ENCODE assay signal across 10 mouse cellular contexts in the genomic region with DNA sequence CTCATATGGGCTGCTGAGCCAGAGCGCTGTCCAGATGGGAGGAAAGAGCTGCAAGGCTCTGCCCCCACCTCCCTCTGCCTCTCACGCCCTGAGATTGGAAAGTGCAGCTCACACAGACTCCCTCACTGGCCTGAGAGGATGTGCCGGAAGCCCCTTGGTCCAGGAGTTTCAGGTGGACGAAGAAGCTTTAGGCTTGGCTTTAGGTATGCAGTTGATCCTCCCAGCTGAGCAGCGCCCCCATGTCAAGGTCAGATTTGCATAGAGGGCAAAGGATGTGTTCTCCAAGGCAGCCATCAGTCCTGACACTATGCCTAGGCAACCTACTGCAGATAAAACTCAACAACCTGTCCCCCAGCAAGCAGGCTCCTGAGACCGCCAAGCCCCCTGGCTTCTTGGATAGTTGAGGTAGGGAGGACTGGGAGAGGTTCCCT. TPM values are rescaled to one million over a fixed set of nuclear protein-coding genes. Genes with fewer than 3 reads are reported as not detected.
DNase-seq lines count a peak whose midpoint lies in the region; ATAC-seq and TF ChIP-seq lines count a peak whose summit lies in the region.
"Had no signal": no experiment of that assay in that cellular context is flagged by ENCODE, and none has a peak within 500 bp of the region (broad histone marks: within the 10 kb centered on the region; RNA-seq: fewer than 3 reads in every experiment).

No protein-coding gene starts in this region.

- TF ChIP-seq EP300 in lung, postnatal 0 days (IDR thresholded peaks at IDR 0.05), result no peak

- ATAC-seq in forebrain, embryonic 13.5 days, result no peak
- ATAC-seq in forebrain, embryonic 11.5 days (replicated peaks; ENCODE audit: low FRiP score), result no peak
- ATAC-seq in hindbrain, embryonic 15.5 days (ENCODE audit: low FRiP score, low read depth), result no peak
- ATAC-seq in lung, postnatal 0 days, result no peak

- H3K27me3 ChIP-seq in forebrain, embryonic 13.5 days, result no peaks in the 10 kb centered on the region
- H3K27me3 ChIP-seq in forebrain, embryonic 11.5 days (ENCODE audit: control insufficient read depth, insufficient read depth, low read length), result peaks cover 5% of the 10 kb centered on the region
- no peaks in the 10 kb centered on the region for H3K27me3 ChIP-seq in hindbrain, embryonic 15.5 days
- 0 out of 2 replicates have a peak, but pooled peaks cover 4% of the 10 kb centered on the region for H3K27me3 ChIP-seq in lung, postnatal 0 days (replicated peaks; ENCODE audit: insufficient read depth, low read length)

- H3K9me3 ChIP-seq in forebrain, embryonic 13.5 days (replicated peaks), result no peaks in the 10 kb centered on the region
- no peaks in the 10 kb centered on the region for H3K9me3 ChIP-seq in forebrain, embryonic 11.5 days (ENCODE audit: control insufficient read depth, low read length)
- no peaks in the 10 kb centered on the region for H3K9me3 ChIP-seq in hindbrain, embryonic 15.5 days
- H3K9me3 ChIP-seq in lung, postnatal 0 days (ENCODE audit: low read length), result no peaks in the 10 kb centered on the region

- H3K9ac ChIP-seq in forebrain, embryonic 13.5 days, result no peak overlapping the region
- H3K9ac ChIP-seq in forebrain, embryonic 11.5 days (ENCODE audit: low read length), result no peak overlapping the region
- H3K9ac ChIP-seq in hindbrain, embryonic 15.5 days, result no peak overlapping the region
- no peak overlapping the region for H3K9ac ChIP-seq in lung, postnatal 0 days (replicated peaks; ENCODE audit: low read depth)

- H3K4me1 ChIP-seq in forebrain, embryonic 13.5 days, result peaks cover 27% of the 10 kb centered on the region
- H3K4me1 ChIP-seq in forebrain, embryonic 11.5 days (replicated peaks; ENCODE audit: control insufficient read depth, insufficient read depth, low read length), result 0 out of 2 replicates have a peak, but pooled peaks cover 5% of the 10 kb centered on the region
- H3K4me1 ChIP-seq in brown adipose tissue, adult 24 weeks (ENCODE audit: control insufficient read depth, insufficient read depth, insufficient read length, low read length), result peaks cover 3% of the 10 kb centered on the region
- peaks cover 20% of the 10 kb centered on the region for H3K4me1 ChIP-seq in hindbrain, embryonic 15.5 days (replicated peaks)
- no peaks in the 10 kb centered on the region for H3K4me1 ChIP-seq in lung, postnatal 0 days (ENCODE audit: insufficient read depth, low read depth, low read length)

- no peak overlapping the region for H3K4me3 ChIP-seq in forebrain, embryonic 13.5 days
- no peak overlapping the region for H3K4me3 ChIP-seq in forebrain, embryonic 11.5 days (ENCODE audit: low read depth, low read length)
- peak overlapping the region; percentile 60 for H3K4me3 ChIP-seq in brown adipose tissue, adult 24 weeks (ENCODE audit: insufficient read depth, low read depth, low read length)
- no peak overlapping the region for H3K4me3 ChIP-seq in hindbrain, embryonic 15.5 days
- H3K4me3 ChIP-seq in lung, postnatal 0 days (ENCODE audit: low read depth, low read length), result peak overlapping the region; percentile 62; the same call in 1 of the 2 replicates

- no peak overlapping the region for H3K27ac ChIP-seq in forebrain, embryonic 13.5 days
- H3K27ac ChIP-seq in forebrain, embryonic 11.5 days (ENCODE audit: low read depth, low read length), result no peak overlapping the region
- H3K27ac ChIP-seq in brown adipose tissue, adult 24 weeks (replicated peaks; ENCODE audit: low read depth, low read length), result peak overlapping the region; percentile 94
- no peak overlapping the region for H3K27ac ChIP-seq in hindbrain, embryonic 15.5 days (replicated peaks)
- peak overlapping the region; percentile 82 for H3K27ac ChIP-seq in lung, postnatal 0 days (ENCODE audit: low read length)

- 0 out of 2 replicates have a peak overlapping the region, but pooled peaks have one; percentile 99 for H3K4me2 ChIP-seq in forebrain, embryonic 13.5 days
- no peak overlapping the region for H3K4me2 ChIP-seq in forebrain, embryonic 11.5 days (ENCODE audit: low read depth, low read length, severe bottlenecking)
- peak overlapping the region; percentile 92 for H3K4me2 ChIP-seq in hindbrain, embryonic 15.5 days
- H3K4me2 ChIP-seq in lung, postnatal 0 days (replicated peaks; ENCODE audit: low read depth, low read length), result peak overlapping the region; percentile 96

- 70% methylated on average over 6 of the region's 6 CpGs for whole genome bisulfite sequencing in forebrain, embryonic 13.5 days
- 68% methylated on average over 6 of the region's 6 CpGs for WGBS in forebrain, embryonic 11.5 days
- 80% methylated on average over 5 of the region's 6 CpGs for WGBS in hindbrain, embryonic 15.5 days
- 58% methylated on average over 6 of the region's 6 CpGs for WGBS in lung, postnatal 0 days

- DNase-seq in forebrain, embryonic 11.5 days (ENCODE audit: low spot score), result no peak
- DNase-seq in lung, postnatal 0 days (ENCODE audit: low spot score), result no peak
- DNase-seq in urinary bladder, postnatal 10 days (ENCODE audit: low spot score), result no peak
- no peak for DNase-seq in gastrocnemius, postnatal 25 days
- DNase-seq in embryo, embryonic 10 days (ENCODE audit: low spot score), result no peak

- peak; percentile 19 for TF ChIP-seq CTCF in lung, postnatal 0 days (IDR thresholded peaks at IDR 0.05)

- H3K36me3 ChIP-seq in forebrain, embryonic 13.5 days (ENCODE audit: poor library complexity, severe bottlenecking), result no peaks in the 10 kb centered on the region
- no peaks in the 10 kb centered on the region for H3K36me3 ChIP-seq in forebrain, embryonic 11.5 days (ENCODE audit: control insufficient read depth, insufficient read depth, low read length)
- H3K36me3 ChIP-seq in hindbrain, embryonic 15.5 days, result no peaks in the 10 kb centered on the region
- H3K36me3 ChIP-seq in lung, postnatal 0 days (ENCODE audit: insufficient read depth, low read length), result peaks cover 7% of the 10 kb centered on the region

RNA-seq across cellular contexts. Expression of gene Cfap97d1, which starts 1.1 kb away (rescaled TPM):
- not detected in 2 replicates for polyA plus RNA-seq in forebrain, embryonic 13.5 days (2015; fragmentation: Nextera tagmentation; extraction: Ambion mirVana)
- polyA plus RNA-seq in forebrain, embryonic 11.5 days (2014; fragmentation: Nextera tagmentation; extraction: Ambion mirVana), result not detected in 2 replicates
- not detected in 2 replicates for polyA plus RNA-seq in brown adipose tissue, adult 24 weeks (2012; ENCODE audit: insufficient read depth, insufficient read length, missing spikeins)
- not detected in 2 replicates for polyA plus RNA-seq in hindbrain, embryonic 15.5 days (2015; fragmentation: Nextera tagmentation; extraction: Ambion mirVana)
- polyA plus RNA-seq in lung, postnatal 0 days (2015; fragmentation: Nextera tagmentation; extraction: Ambion mirVana), result 0.20 TPM in 1 of 2 replicates, not detected in the other
- total RNA-seq in gastrocnemius, postnatal 25 days (2021), result not detected
- total RNA-seq: hematopoietic stem cell, adult 5-6 weeks; MEL had no signal

RNA-seq across cellular contexts. Expression of gene Dusp3, which starts 3.8 kb away (rescaled TPM):
- 8.5 and 8.7 TPM in 2 replicates for polyA plus RNA-seq in forebrain, embryonic 13.5 days (2015; fragmentation: Nextera tagmentation; extraction: Ambion mirVana)
- 10.4 and 11.6 TPM in 2 replicates for polyA plus RNA-seq in forebrain, embryonic 11.5 days (2014; fragmentation: Nextera tagmentation; extraction: Ambion mirVana)
- polyA plus RNA-seq in brown adipose tissue, adult 24 weeks (2012; ENCODE audit: insufficient read depth, insufficient read length, missing spikeins), result 66.5 and 75.1 TPM in 2 replicates
- 25.4 and 25.9 TPM in 2 replicates for polyA plus RNA-seq in hindbrain, embryonic 15.5 days (2015; fragmentation: Nextera tagmentation; extraction: Ambion mirVana)
- 78.2 and 80.0 TPM in 2 replicates for polyA plus RNA-seq in lung, postnatal 0 days (2015; fragmentation: Nextera tagmentation; extraction: Ambion mirVana)
- 100 to 1,000 TPM; 134 to 137 TPM for total RNA-seq in gastrocnemius, postnatal 25 days (2021)

RNA-seq across cellular contexts. Expression of gene Sost, which starts 16.2 kb away (rescaled TPM):
- 0.14 TPM in 1 of 2 replicates, not detected in the other for polyA plus RNA-seq in forebrain, embryonic 13.5 days (2015; fragmentation: Nextera tagmentation; extraction: Ambion mirVana)
- not detected in 2 replicates for polyA plus RNA-seq in forebrain, embryonic 11.5 days (2014; fragmentation: Nextera tagmentation; extraction: Ambion mirVana)
- not detected in 2 replicates for polyA plus RNA-seq in brown adipose tissue, adult 24 weeks (2012; ENCODE audit: insufficient read depth, insufficient read length, missing spikeins)
- 0.06 and 0.09 TPM in 2 replicates for polyA plus RNA-seq in hindbrain, embryonic 15.5 days (2015; fragmentation: Nextera tagmentation; extraction: Ambion mirVana)
- 0.06 TPM in 1 of 2 replicates, not detected in the other for polyA plus RNA-seq in lung, postnatal 0 days (2015; fragmentation: Nextera tagmentation; extraction: Ambion mirVana)
- not detected for total RNA-seq in gastrocnemius, postnatal 25 days (2021)
- total RNA-seq: hematopoietic stem cell, adult 5-6 weeks; MEL had no signal

RNA-seq across cellular contexts. Expression of gene Mpp3, which starts 45.3 kb away (rescaled TPM):
- polyA plus RNA-seq in forebrain, embryonic 13.5 days (2015; fragmentation: Nextera tagmentation; extraction: Ambion mirVana), result 40.8 and 41.0 TPM in 2 replicates
- 22.1 and 24.1 TPM in 2 replicates for polyA plus RNA-seq in forebrain, embryonic 11.5 days (2014; fragmentation: Nextera tagmentation; extraction: Ambion mirVana)
- polyA plus RNA-seq in brown adipose tissue, adult 24 weeks (2012; ENCODE audit: insufficient read depth, insufficient read length, missing spikeins), result 0.54 and 0.87 TPM in 2 replicates
- 55.9 and 56.2 TPM in 2 replicates for polyA plus RNA-seq in hindbrain, embryonic 15.5 days (2015; fragmentation: Nextera tagmentation; extraction: Ambion mirVana)
- 0.84 and 2.2 TPM in 2 replicates for polyA plus RNA-seq in lung, postnatal 0 days (2015; fragmentation: Nextera tagmentation; extraction: Ambion mirVana)
- total RNA-seq in gastrocnemius, postnatal 25 days (2021), result 10 to 100 TPM; 17.6 to 29.5 TPM

RNA-seq across cellular contexts. Expression of gene Cd300lg, which starts 58.3 kb away (rescaled TPM):
- polyA plus RNA-seq in forebrain, embryonic 13.5 days (2015; fragmentation: Nextera tagmentation; extraction: Ambion mirVana), result 0.27 and 0.31 TPM in 2 replicates
- 0.20 and 0.37 TPM in 2 replicates for polyA plus RNA-seq in forebrain, embryonic 11.5 days (2014; fragmentation: Nextera tagmentation; extraction: Ambion mirVana)
- 37.7 and 46.4 TPM in 2 replicates for polyA plus RNA-seq in brown adipose tissue, adult 24 weeks (2012; ENCODE audit: insufficient read depth, insufficient read length, missing spikeins)
- polyA plus RNA-seq in hindbrain, embryonic 15.5 days (2015; fragmentation: Nextera tagmentation; extraction: Ambion mirVana), result 0.30 and 0.43 TPM in 2 replicates
- polyA plus RNA-seq in lung, postnatal 0 days (2015; fragmentation: Nextera tagmentation; extraction: Ambion mirVana), result 2.1 and 2.4 TPM in 2 replicates
- 10 to 100 TPM; 13.1 to 16.5 TPM for total RNA-seq in gastrocnemius, postnatal 25 days (2021)
- total RNA-seq: hematopoietic stem cell, adult 5-6 weeks had no signal

Comparison
In these comparisons a context has a peak if more than half of its experiments do, and no peak if none do; other contexts are left out.
1. H3K27ac ChIP-seq: peak in brown adipose tissue, adult 24 weeks (single experiment) and lung, postnatal 0 days (single experiment); none in forebrain, embryonic 13.5 days (single experiment), forebrain, embryonic 11.5 days (single experiment) and hindbrain, embryonic 15.5 days (single experiment).
2. H3K4me3 ChIP-seq: peak in brown adipose tissue, adult 24 weeks (single experiment) and lung, postnatal 0 days (single experiment); none in forebrain, embryonic 13.5 days (single experiment), forebrain, embryonic 11.5 days (single experiment) and hindbrain, embryonic 15.5 days (single experiment).